Mouse (Mus musculus) liver, embryonic 15.5 days (tissue): ENCODE results near the gene Tbx4. TPM values are rescaled to one million over a fixed set of nuclear protein-coding genes. Genes with fewer than 3 reads are reported as not detected.

ENCODE experiments used
- ATAC-seq: fragments of 200-750 bp; cut with Nextera tagmentation; 2 replicates; pipeline ENCODE4 v1.8.0; 2017; ENCODE audit warnings: moderate number of reproducible peaks, mild to moderate bottlenecking, moderate library complexity; ENCODE audit not compliant: insufficient read depth
- H3K27ac ChIP-seq: fragments of 300-500 bp; sonication (generic); replicated peaks from 2 replicates; pipeline ENCODE4 v1.5.1; 2015; ENCODE audit warnings: mild to moderate bottlenecking, inconsistent platforms
- H3K27me3 ChIP-seq: fragments of 300-500 bp; sonication (generic); 2 replicates; pipeline ENCODE4 v1.6.1; 2015; ENCODE audit warnings: mild to moderate bottlenecking, inconsistent platforms
- H3K36me3 ChIP-seq: fragments of 300-500 bp; sonication (generic); replicated peaks from 2 replicates; pipeline ENCODE4 v1.6.1; 2015; ENCODE audit warnings: moderate library complexity, mild to moderate bottlenecking, inconsistent platforms
- H3K4me1 ChIP-seq: fragments of 300-500 bp; sonication (generic); replicated peaks from 2 replicates; pipeline ENCODE4 v1.6.1; 2015; ENCODE audit warnings: inconsistent platforms
- H3K4me2 ChIP-seq: fragments of 300-500 bp; sonication (generic); 2 replicates; pipeline ENCODE4 v1.6.1; 2015; ENCODE audit warnings: moderate library complexity, mild to moderate bottlenecking, inconsistent platforms
- H3K4me3 ChIP-seq: fragments of 300-500 bp; sonication (generic); replicated peaks from 2 replicates; pipeline ENCODE4 v1.5.1; 2015; ENCODE audit warnings: mild to moderate bottlenecking, inconsistent platforms
- H3K9ac ChIP-seq: fragments of 300-500 bp; sonication (generic); 2 replicates; pipeline ENCODE4 v1.6.1; 2015; ENCODE audit warnings: moderate library complexity, mild to moderate bottlenecking, inconsistent platforms
- H3K9me3 ChIP-seq: fragments of 300-500 bp; sonication (generic); replicated peaks from 2 replicates; pipeline ENCODE4 v1.6.1; 2016; ENCODE audit warnings: inconsistent platforms
- WGBS: fragments of 180-500 bp; shearing (Covaris S2); methylation state at CpG from one replicate; pipeline ENCODE4 v1.1.7; 2015; ENCODE audit warnings: mixed read lengths; ENCODE audit not compliant: insufficient replicate concordance; 5-methylcytosine and 5-hydroxymethylcytosine counted together
- polyA plus RNA-seq: library from polyadenylated mRNA; unstranded; fragments of >200 nt; fragmentation: Nextera tagmentation; extraction: Ambion mirVana; gene quantifications from 2 replicates; pipeline ENCODE4 v1.2.1, GENCODE M21; 2015

The Tbx4 gene
- polyA plus RNA-seq, 1 experiment from 2014 or later: not detected

- Histone ChIP-seq H3K4me3 (no peak overlapping the region), H3K27ac (no peak overlapping the region), H3K27me3 (peaks cover 100% of the 10 kb centered on the region), H3K4me2 (no peak overlapping the region), H3K9me3 (no peaks in the 10 kb centered on the region), H3K9ac (no peak overlapping the region), H3K4me1 (peaks cover 6% of the 10 kb centered on the region), H3K36me3 (no peaks in the 10 kb centered on the region)
- ATAC-seq: no peak
- WGBS: 5% methylated on average over 13 of the region's 13 CpGs
These were observed 4.3 kb downstream of the Tbx4 start for GRCm38 (mm10) chr11:85890563-85890845.

GRCm38 (mm10) chr11:85891010-85891691, 4.9 kb downstream of the Tbx4 start:
- peaks cover 100% of the 10 kb centered on the region for H3K27me3 ChIP-seq
- WGBS: 8% methylated on average over 13 of the region's 13 CpGs
- H3K4me1 ChIP-seq: peaks cover 6% of the 10 kb centered on the region
- no peak overlapping the region for H3K4me3 ChIP-seq
- no peaks in the 10 kb centered on the region for H3K9me3 ChIP-seq
- no peaks in the 10 kb centered on the region for H3K36me3 ChIP-seq
- H3K4me2 ChIP-seq: no peak overlapping the region
- no peak for ATAC-seq
- H3K9ac ChIP-seq: no peak overlapping the region
- no peak overlapping the region for H3K27ac ChIP-seq

- ATAC-seq: no peak
- no peak overlapping the region for H3K9ac ChIP-seq
These were observed 5.4 kb downstream of the Tbx4 start for GRCm38 (mm10) chr11:85891692-85892040.

GRCm38 (mm10) chr11:85892771-85893170, 6.5 kb downstream of the Tbx4 start:
- Histone ChIP-seq H3K27ac (no peak overlapping the region), H3K9me3 (no peaks in the 10 kb centered on the region), H3K36me3 (no peaks in the 10 kb centered on the region), H3K4me1 (peaks cover 6% of the 10 kb centered on the region), H3K27me3 (peaks cover 100% of the 10 kb centered on the region), H3K9ac (no peak overlapping the region), H3K4me3 (no peak overlapping the region), H3K4me2 (no peak overlapping the region)
- 2% methylated on average over 6 of the region's 6 CpGs for WGBS
- ATAC-seq: no peak

More at GRCm38 (mm10) chr11:85891692-85892040, 5.4 kb downstream of the Tbx4 start:
- no peak overlapping the region for H3K4me3 ChIP-seq
- H3K4me1 ChIP-seq: peaks cover 6% of the 10 kb centered on the region
- no peaks in the 10 kb centered on the region for H3K9me3 ChIP-seq
- H3K36me3 ChIP-seq: no peaks in the 10 kb centered on the region
- no peak overlapping the region for H3K27ac ChIP-seq
- no peak overlapping the region for H3K4me2 ChIP-seq
- WGBS: 3% methylated on average over 2 of the region's 2 CpGs
- peaks cover 100% of the 10 kb centered on the region for H3K27me3 ChIP-seq

- Histone ChIP-seq H3K4me1 (peaks cover under 1% of the 10 kb centered on the region), H3K4me3 (no peak overlapping the region), H3K9me3 (no peaks in the 10 kb centered on the region), H3K27me3 (peaks cover 100% of the 10 kb centered on the region), H3K4me2 (no peak overlapping the region), H3K9ac (no peak overlapping the region), H3K27ac (no peak overlapping the region), H3K36me3 (no peaks in the 10 kb centered on the region)
- ATAC-seq: no peak
- WGBS: 1% methylated on average over 13 of the region's 13 CpGs
These were observed 7.3 kb downstream of the Tbx4 start for GRCm38 (mm10) chr11:85893400-85894135.

- H3K9ac ChIP-seq: no peak overlapping the region
- no peak overlapping the region for H3K4me2 ChIP-seq
- ATAC-seq: no peak
- H3K27ac ChIP-seq: no peak overlapping the region
- no peaks in the 10 kb centered on the region; the same call in 1 of the 2 replicates for H3K4me1 ChIP-seq
- no peaks in the 10 kb centered on the region for H3K9me3 ChIP-seq
- no peaks in the 10 kb centered on the region for H3K36me3 ChIP-seq
- no peak overlapping the region for H3K4me3 ChIP-seq
- H3K27me3 ChIP-seq: peaks cover 98% of the 10 kb centered on the region
- 5% methylated on average over 3 of the region's 3 CpGs for WGBS
These were observed 7.9 kb downstream of the Tbx4 start for GRCm38 (mm10) chr11:85894136-85894530.

- no peaks in the 10 kb centered on the region for H3K36me3 ChIP-seq
- WGBS: 2% methylated on average over 43 of the region's 43 CpGs
- peaks cover 95% of the 10 kb centered on the region for H3K27me3 ChIP-seq
- no peaks in the 10 kb centered on the region; the same call in 1 of the 2 replicates for H3K4me1 ChIP-seq
- peak overlapping the region; percentile 35; the same call in 1 of the 2 replicates for H3K4me2 ChIP-seq
- H3K9ac ChIP-seq: no peak overlapping the region
- H3K27ac ChIP-seq: no peak overlapping the region
- no peak for ATAC-seq
- no peaks in the 10 kb centered on the region for H3K9me3 ChIP-seq
- H3K4me3 ChIP-seq: peak overlapping the region; percentile 2; the same call in 1 of the 2 replicates
These were observed 8.7 kb downstream of the Tbx4 start for GRCm38 (mm10) chr11:85894731-85895545.

GRCm38 (mm10) chr11:85896335-85896985, 10.2 kb downstream of the Tbx4 start:
- no peak overlapping the region for H3K4me3 ChIP-seq
- H3K9me3 ChIP-seq: no peaks in the 10 kb centered on the region
- H3K36me3 ChIP-seq: no peaks in the 10 kb centered on the region
- ATAC-seq: no peak
- 44% methylated on average over 10 of the region's 13 CpGs for WGBS
- H3K27me3 ChIP-seq: peaks cover 95% of the 10 kb centered on the region
- no peaks in the 10 kb centered on the region for H3K4me1 ChIP-seq
- H3K9ac ChIP-seq: no peak overlapping the region
- no peak overlapping the region for H3K4me2 ChIP-seq
- no peak overlapping the region for H3K27ac ChIP-seq

- Histone ChIP-seq H3K27me3 (peaks cover 82% of the 10 kb centered on the region), H3K27ac (no peak overlapping the region)
- ATAC-seq: no peak
These were observed 14.1 kb downstream of the Tbx4 start for GRCm38 (mm10) chr11:85900291-85900690.

GRCm38 (mm10) chr11:85909514-85909913, 23.3 kb downstream of the Tbx4 start:
- Histone ChIP-seq H3K27ac (no peak overlapping the region), H3K36me3 (no peaks in the 10 kb centered on the region), H3K27me3 (no peaks in the 10 kb centered on the region; the same call in 1 of the 2 replicates), H3K4me2 (no peak overlapping the region), H3K4me1 (peaks cover 7% of the 10 kb centered on the region; the same call in 1 of the 2 replicates), H3K4me3 (no peak overlapping the region), H3K9me3 (no peaks in the 10 kb centered on the region), H3K9ac (no peak overlapping the region)
- 53% methylated on average over 4 of the region's 4 CpGs for WGBS
- no peak for ATAC-seq

More at GRCm38 (mm10) chr11:85900291-85900690, 14.1 kb downstream of the Tbx4 start:
- Histone ChIP-seq H3K9ac (no peak overlapping the region), H3K36me3 (no peaks in the 10 kb centered on the region), H3K4me3 (no peak overlapping the region), H3K4me2 (no peak overlapping the region), H3K9me3 (no peaks in the 10 kb centered on the region), H3K4me1 (no peaks in the 10 kb centered on the region)

- Histone ChIP-seq H3K4me2 (no peak overlapping the region), H3K4me3 (no peak overlapping the region), H3K4me1 (peaks cover 7% of the 10 kb centered on the region; the same call in 1 of the 2 replicates), H3K9me3 (no peaks in the 10 kb centered on the region), H3K27ac (no peak overlapping the region), H3K9ac (no peak overlapping the region), H3K36me3 (no peaks in the 10 kb centered on the region), H3K27me3 (no peaks in the 10 kb centered on the region; the same call in 1 of the 2 replicates)
- no peak for ATAC-seq
- 29% methylated on average over 10 of the region's 10 CpGs for WGBS
These were observed 23.9 kb downstream of the Tbx4 start for GRCm38 (mm10) chr11:85910133-85910532.
